Mouse (Mus musculus) cerebellum, adult 2 months (tissue): ENCODE results near the gene Cdc37. TPM values are rescaled to one million over a fixed set of nuclear protein-coding genes. Genes with fewer than 3 reads are reported as not detected.

ENCODE experiments used
- DNase-seq, 2 experiments: peaks; one replicate each; pipeline ENCODE4 v3.0.0; 2021
- H3K27ac ChIP-seq: fragments of 200-500 bp; 2 replicates; pipeline ENCODE4 v1.5.1; 2012; ENCODE audit warnings: low read length, control low read depth, inconsistent platforms; ENCODE audit not compliant: insufficient read depth
- H3K27me3 ChIP-seq: fragments of 200-500 bp; 2 replicates; pipeline ENCODE4 v1.6.1; 2012; ENCODE audit warnings: inconsistent platforms, mild to moderate bottlenecking, low read length, moderate library complexity; ENCODE audit not compliant: control insufficient read depth, insufficient read depth
- H3K4me1 ChIP-seq: fragments of 200-500 bp; 2 replicates; pipeline ENCODE4 v1.6.1; 2011; ENCODE audit warnings: low read length; ENCODE audit not compliant: control insufficient read depth, insufficient read depth
- H3K4me3 ChIP-seq: fragments of 200-500 bp; replicated peaks from 2 replicates; pipeline ENCODE3; 2011; ENCODE audit warnings: mild to moderate bottlenecking, low read depth, low read length, control low read depth; ENCODE audit not compliant: insufficient read depth
- CTCF ChIP-seq: fragments of 200-500 bp; IDR thresholded peaks from 2 replicates; pipeline ENCODE4 v1.5.1; 2011; ENCODE audit warnings: low read depth, mild to moderate bottlenecking, control low read depth, low read length, moderate library complexity, borderline replicate concordance; ENCODE audit not compliant: insufficient read depth
- POLR2A ChIP-seq: fragments of 200-500 bp; IDR thresholded peaks from 2 replicates; pipeline ENCODE4 v1.6.1; 2011; ENCODE audit warnings: low read length, control low read depth, borderline replicate concordance; ENCODE audit not compliant: insufficient read depth
- WGBS: fragments of 180-500 bp; shearing (Covaris S2); methylation state at CpG from one replicate; pipeline ENCODE4 v1.1.7; 2018; 5-methylcytosine and 5-hydroxymethylcytosine counted together
- polyA plus RNA-seq: library from polyadenylated mRNA; depleted of rRNA; stranded (reverse); fragments of >200 nt; gene quantifications from 2 replicates; pipeline ENCODE4 v1.2.3, GENCODE M21; 2012

Cdc37 gene
- polyA plus RNA-seq, 1 experiment: 202 TPM

DNA sequence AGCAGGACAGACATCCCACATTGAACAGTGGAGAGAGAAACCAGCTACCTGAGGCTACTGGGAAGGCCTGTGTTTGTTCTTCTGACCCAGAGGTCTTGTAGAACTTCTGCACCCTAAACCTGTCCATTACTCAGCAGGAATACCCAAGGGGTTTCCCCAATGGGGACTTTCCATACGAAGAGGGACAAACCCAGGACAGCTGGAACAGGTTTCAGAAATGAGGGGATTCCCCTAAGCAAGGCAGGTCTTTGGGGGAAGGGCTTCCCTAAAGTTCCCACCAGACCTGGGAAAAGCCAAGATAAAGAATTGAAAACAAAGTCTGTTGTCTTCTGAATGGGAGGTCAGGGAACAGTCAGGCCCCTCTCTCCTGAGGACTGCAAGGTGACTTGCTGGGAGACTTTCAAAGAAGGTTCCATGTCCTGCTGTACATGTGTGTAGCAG is 13.8 kb downstream of the Cdc37 start:
- Histone ChIP-seq H3K4me1 (no peaks in the 10 kb centered on the region), H3K27me3 (no peaks in the 10 kb centered on the region), H3K27ac (no peak overlapping the region), H3K4me3 (no peak overlapping the region)
- TF ChIP-seq CTCF (no peak), POLR2A (no peak)
- no peak for DNase-seq
- 64% methylated on average over 1 of the region's 1 CpGs for WGBS

DNA sequence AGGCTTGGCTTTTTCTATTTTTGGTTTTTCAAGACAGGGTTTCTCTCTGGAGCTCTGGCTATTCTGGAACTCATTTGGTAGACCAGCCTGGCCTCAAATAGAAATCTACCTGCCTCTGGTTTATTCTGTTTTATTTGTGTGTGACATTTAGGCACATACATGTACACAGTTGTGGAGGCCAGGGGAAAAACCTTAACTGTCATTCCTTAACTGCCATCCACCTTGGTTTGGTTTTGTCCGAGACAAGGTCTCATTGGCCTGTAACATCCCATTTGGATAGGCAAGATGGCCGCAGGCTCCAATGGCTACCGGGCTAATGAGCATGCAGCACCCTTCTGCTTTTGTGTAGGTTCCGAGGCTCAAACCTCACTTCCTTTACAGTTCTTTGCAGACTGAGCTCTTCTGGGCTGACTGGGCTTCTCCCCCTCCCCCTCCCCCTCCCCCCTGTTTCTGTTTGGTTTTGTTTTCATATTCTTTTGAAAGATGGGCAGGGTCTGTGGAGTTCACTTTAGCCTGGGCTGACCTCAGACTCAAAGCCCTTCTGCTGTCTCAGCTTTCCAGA is 14.4 kb downstream of the Cdc37 start:
- Histone ChIP-seq H3K27ac (no peak overlapping the region), H3K4me3 (no peak overlapping the region), H3K4me1 (no peaks in the 10 kb centered on the region), H3K27me3 (no peaks in the 10 kb centered on the region)
- DNase-seq: no peak
- TF ChIP-seq POLR2A (no peak), CTCF (no peak)
- WGBS: 84% methylated on average over 4 of the region's 4 CpGs

- Histone ChIP-seq H3K27ac (no peak overlapping the region), H3K4me3 (no peak overlapping the region), H3K4me1 (no peaks in the 10 kb centered on the region), H3K27me3 (no peaks in the 10 kb centered on the region)
- WGBS: 39% methylated on average over 9 of the region's 9 CpGs
- TF ChIP-seq POLR2A (no peak), CTCF (no peak)
- DNase-seq: peak in 1 of 2 experiments; percentile 54
Observed at GRCm38 (mm10) chr9:21134595-21135328, 15.0 kb downstream of the Cdc37 start.

DNA sequence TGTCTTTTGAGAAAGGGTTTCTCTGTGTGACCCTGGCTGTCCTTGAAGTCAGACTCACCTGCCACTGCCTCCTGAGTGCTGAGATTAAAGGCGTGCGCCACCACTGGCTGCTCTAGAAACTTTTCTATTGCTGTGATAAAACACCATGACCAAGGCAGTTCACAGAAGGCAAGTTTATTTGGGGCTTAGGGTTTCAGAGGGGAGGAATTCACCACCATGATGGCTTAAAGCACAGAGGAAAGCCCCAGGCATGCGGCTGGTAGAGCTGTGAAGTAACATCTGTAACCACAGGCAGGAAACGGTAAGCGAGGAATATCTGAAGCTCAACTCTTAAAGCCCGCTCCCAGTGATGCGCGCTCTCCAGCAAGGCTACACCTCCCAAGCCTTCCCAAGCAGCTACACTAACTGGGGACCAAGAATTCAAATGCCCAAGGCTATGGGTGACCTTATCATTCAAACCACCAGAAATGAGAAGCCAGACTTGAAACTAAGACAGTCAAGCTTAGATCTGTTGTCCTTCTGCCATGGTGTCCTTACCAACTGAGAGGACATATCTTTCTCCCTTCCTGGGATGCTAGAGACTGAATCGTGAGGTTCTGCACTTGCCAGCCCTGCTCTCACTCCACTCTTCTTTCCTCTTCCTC is 16.6 kb downstream of the Cdc37 start:
- TF ChIP-seq CTCF (no peak), POLR2A (no peak)
- 81% methylated on average over 9 of the region's 9 CpGs for WGBS
- H3K27ac ChIP-seq: no peak overlapping the region
- H3K27me3 ChIP-seq: no peaks in the 10 kb centered on the region
- H3K4me3 ChIP-seq: no peak overlapping the region
- no peak for DNase-seq
- no peaks in the 10 kb centered on the region for H3K4me1 ChIP-seq

- no peak for DNase-seq
- TF ChIP-seq CTCF: 0 out of 2 replicates have a peak, but pooled peaks have one; percentile 18
- TF ChIP-seq POLR2A: no peak
- Histone ChIP-seq H3K4me1 (no peaks in the 10 kb centered on the region), H3K27me3 (no peaks in the 10 kb centered on the region), H3K4me3 (no peak overlapping the region), H3K27ac (no peak overlapping the region)
- 70% methylated on average over 12 of the region's 12 CpGs for WGBS
Observed at GRCm38 (mm10) chr9:21132102-21132775, 17.5 kb downstream of the Cdc37 start.

DNA sequence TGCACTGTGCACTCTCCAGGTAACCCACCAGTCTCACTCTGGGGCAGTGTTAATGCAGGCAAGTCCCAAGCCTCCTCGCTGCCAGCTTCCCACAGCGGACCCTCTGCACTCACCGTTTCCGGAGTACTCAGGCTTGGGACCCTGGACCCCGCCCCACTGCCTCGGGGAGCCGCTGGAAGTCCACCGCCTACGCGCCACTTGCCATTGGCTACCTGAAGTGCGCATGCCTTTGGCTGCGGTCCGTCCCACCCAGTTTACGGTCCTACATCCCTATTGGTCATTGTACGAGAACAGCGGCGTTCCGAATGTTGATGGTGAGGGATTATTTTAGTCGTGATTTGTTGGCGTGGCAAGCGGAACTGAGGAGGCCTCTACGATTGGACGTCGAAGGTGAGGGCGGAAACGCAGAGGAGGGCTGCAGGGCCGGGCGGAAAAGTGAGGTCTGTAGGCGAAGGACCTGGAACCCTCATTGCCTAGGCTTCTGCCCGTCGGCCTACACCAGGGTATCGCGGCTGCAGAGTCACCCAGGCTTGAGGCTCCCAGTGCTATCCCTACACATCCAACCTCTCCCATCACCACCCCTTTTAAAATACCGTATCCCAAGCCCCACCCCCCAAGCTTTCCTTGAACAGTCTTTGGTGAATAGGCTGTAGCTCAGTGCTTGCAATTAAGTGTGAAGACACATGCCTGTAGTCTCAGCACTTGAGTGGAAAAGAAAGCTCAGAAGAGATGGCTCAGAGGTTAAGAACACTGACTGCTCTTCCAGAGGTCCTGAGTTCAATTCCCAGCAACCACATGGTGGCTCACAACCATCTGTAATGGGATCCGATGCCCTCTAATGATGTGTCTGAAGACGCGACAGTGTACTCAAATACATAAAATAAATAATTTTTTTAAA is 18.5 kb downstream of the Cdc37 start, which contains the start of gene Tyk2:
Gene Tyk2 (minus strand): TSS at position 185 of the 898 bp plus-strand sequence.
- WGBS: 5% methylated on average over 37 of the region's 37 CpGs
- no peaks in the 10 kb centered on the region for H3K27me3 ChIP-seq
- peak within 1 kb of the TSS; percentile 93 for H3K4me3 ChIP-seq
- no peak for TF ChIP-seq CTCF
- TF ChIP-seq POLR2A: peak; percentile 60; the same call in 1 of the 2 replicates
- DNase-seq: peak; percentile 90 to 97
- H3K4me1 ChIP-seq: no peaks in the 10 kb centered on the region
- no peak within 1 kb of the TSS for H3K27ac ChIP-seq

- H3K4me3 ChIP-seq: no peak overlapping the region
- H3K4me1 ChIP-seq: no peaks in the 10 kb centered on the region
- WGBS: 52% methylated on average over 2 of the region's 2 CpGs
- no peak overlapping the region for H3K27ac ChIP-seq
- H3K27me3 ChIP-seq: no peaks in the 10 kb centered on the region
- TF ChIP-seq POLR2A (no peak), CTCF (no peak)
- no peak for DNase-seq
Observed at GRCm38 (mm10) chr9:21126259-21126627, 23.5 kb downstream of the Cdc37 start.
